Mouse (Mus musculus) E14TG2a.4 (cell line): Measurements from ENCODE around the gene Sstr2.
A peak's percentile ranks its signal among the peaks of the same experiment; 100 is the strongest.

Experiments
- H3K27me3 ChIP-seq: 2 replicates; pipeline ENCODE4 v1.6.1; 2014; ENCODE audit warnings: low read length, control low read depth; ENCODE audit not compliant: insufficient read depth
- H3K36me3 ChIP-seq: 2 replicates; pipeline ENCODE4 v1.6.1; 2014; ENCODE audit warnings: low read length, control low read depth; ENCODE audit not compliant: insufficient read depth
- H3K4me1 ChIP-seq: replicated peaks from 2 replicates; pipeline ENCODE4 v1.6.1; 2014; ENCODE audit warnings: low read depth, low read length, control low read depth
- H3K4me3 ChIP-seq: replicated peaks from 2 replicates; pipeline ENCODE4 v1.5.1; 2014; ENCODE audit warnings: mild to moderate bottlenecking, low read length
- H3K9me3 ChIP-seq: 2 replicates; pipeline ENCODE4 v1.6.1; 2014; ENCODE audit warnings: low read length, control low read depth
- CTCF ChIP-seq: conservative IDR thresholded peaks from 2 replicates; pipeline ENCODE4 v1.5.1; 2014; ENCODE audit warnings: low read length
- NANOG ChIP-seq: IDR thresholded peaks from 2 replicates; pipeline ENCODE4 v1.6.1; 2014; ENCODE audit warnings: borderline replicate concordance, low read length, mixed read lengths
- POU5F1 ChIP-seq: IDR thresholded peaks from 2 replicates; pipeline ENCODE4 v1.6.1; 2014; ENCODE audit warnings: low read length, borderline replicate concordance

Gene Sstr2

DNA sequence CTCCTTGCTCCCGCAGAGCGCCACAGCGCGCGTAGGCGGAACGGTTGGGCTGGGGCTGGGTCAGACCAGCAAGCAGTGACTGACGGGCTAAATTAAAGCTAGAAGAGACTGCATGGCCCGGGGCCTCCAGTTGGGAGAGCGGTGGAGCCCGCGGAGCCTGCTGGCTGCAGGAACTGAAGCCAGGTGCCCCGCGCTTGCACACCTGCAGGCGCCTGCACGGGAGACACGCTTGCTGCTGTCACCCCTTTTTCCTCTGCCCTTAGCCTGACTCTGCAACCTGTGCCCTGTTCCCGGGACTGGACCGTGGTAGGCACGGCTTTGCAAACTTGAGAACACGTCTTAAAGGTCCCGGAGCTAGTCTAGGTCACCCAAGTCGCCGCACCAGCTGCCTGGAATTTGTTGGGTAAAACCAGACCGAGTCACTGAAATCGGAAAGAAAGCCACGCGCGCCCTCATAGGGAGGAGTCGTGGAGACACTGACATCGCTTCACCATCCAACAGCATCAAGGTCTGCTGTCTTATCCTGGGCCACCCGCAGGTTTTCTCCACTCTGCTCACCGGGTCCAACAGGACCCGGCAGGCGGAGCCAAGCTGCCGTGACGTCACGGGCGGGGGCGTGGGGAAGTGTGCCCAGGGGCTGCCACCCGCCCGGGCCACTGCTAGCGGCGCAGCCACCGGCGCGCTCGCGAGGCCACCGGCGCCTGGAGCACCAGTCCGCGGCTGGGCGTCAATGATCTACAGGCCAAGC lies at the start of gene Sstr2:
TSS of gene Sstr2 (plus strand) at position 671 of the 748 bp plus-strand sequence.
- TF ChIP-seq POU5F1, result no peak
- no peak for TF ChIP-seq NANOG
- Histone ChIP-seq H3K4me3 (peak within 1 kb of the TSS; percentile 81), H3K4me1 (peaks cover 52% of the 10 kb centered on the region), H3K27me3 (peaks cover 68% of the 10 kb centered on the region), H3K36me3 (no peaks in the 10 kb centered on the region), H3K9me3 (peaks cover 11% of the 10 kb centered on the region)

- no peaks in the 10 kb centered on the region for H3K9me3 ChIP-seq
- no peaks in the 10 kb centered on the region for H3K27me3 ChIP-seq
- no peaks in the 10 kb centered on the region for H3K36me3 ChIP-seq
- TF ChIP-seq POU5F1, result no peak
- no peak for TF ChIP-seq CTCF
- no peak for TF ChIP-seq NANOG
- H3K4me1 ChIP-seq, result peaks cover 29% of the 10 kb centered on the region
- no peak overlapping the region for H3K4me3 ChIP-seq
Observed at GRCm38 (mm10) chr11:113571616-113572015, 47.5 kb upstream of the Sstr2 start.

- Histone ChIP-seq H3K9me3 (no peaks in the 10 kb centered on the region), H3K27me3 (no peaks in the 10 kb centered on the region), H3K4me1 (peaks cover 29% of the 10 kb centered on the region), H3K4me3 (no peak overlapping the region), H3K36me3 (no peaks in the 10 kb centered on the region)
- no peak for TF ChIP-seq CTCF
- no peak for TF ChIP-seq NANOG
- no peak for TF ChIP-seq POU5F1
Observed at GRCm38 (mm10) chr11:113572641-113573040, 46.5 kb upstream of the Sstr2 start.

DNA sequence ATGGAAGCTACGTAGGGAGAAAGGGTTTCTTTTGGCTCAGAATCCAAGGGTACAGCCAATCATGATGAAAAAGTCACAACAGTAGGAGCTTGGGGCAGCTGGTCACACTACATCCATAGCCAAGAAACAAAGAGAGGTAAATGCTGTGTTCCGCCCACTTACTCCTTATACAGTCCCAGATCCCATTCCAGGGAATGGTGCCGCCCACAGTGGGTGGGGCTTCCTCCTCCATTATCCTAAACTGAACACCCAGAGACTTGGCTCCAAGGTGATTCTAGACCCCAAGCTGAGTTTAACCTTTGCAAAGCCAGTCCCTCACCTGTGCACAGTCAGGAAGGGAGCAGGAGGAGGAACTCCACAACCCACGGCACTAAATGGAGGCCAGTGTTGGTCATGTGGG lies 41.9 kb upstream of the Sstr2 start:
- Histone ChIP-seq H3K4me3 (peak overlapping the region; percentile 48), H3K4me1 (peaks cover 16% of the 10 kb centered on the region), H3K36me3 (no peaks in the 10 kb centered on the region), H3K9me3 (no peaks in the 10 kb centered on the region), H3K27me3 (no peaks in the 10 kb centered on the region)
- TF ChIP-seq NANOG (no peak), POU5F1 (no peak)

GRCm38 (mm10) chr11:113583879-113584661 lies 35.1 kb upstream of the Sstr2 start:
- no peaks in the 10 kb centered on the region for H3K36me3 ChIP-seq
- no peaks in the 10 kb centered on the region for H3K9me3 ChIP-seq
- no peak for TF ChIP-seq NANOG
- TF ChIP-seq CTCF, result no peak
- no peak for TF ChIP-seq POU5F1
- H3K4me1 ChIP-seq, result peaks cover 52% of the 10 kb centered on the region
- no peaks in the 10 kb centered on the region for H3K27me3 ChIP-seq
- no peak overlapping the region for H3K4me3 ChIP-seq

GRCm38 (mm10) chr11:113586423-113586822 lies 32.7 kb upstream of the Sstr2 start:
- H3K9me3 ChIP-seq, result no peaks in the 10 kb centered on the region
- peaks cover 56% of the 10 kb centered on the region for H3K4me1 ChIP-seq
- H3K36me3 ChIP-seq, result no peaks in the 10 kb centered on the region
- H3K27me3 ChIP-seq, result no peaks in the 10 kb centered on the region
- no peak for TF ChIP-seq CTCF
- TF ChIP-seq NANOG, result no peak
- no peak for TF ChIP-seq POU5F1
- no peak overlapping the region for H3K4me3 ChIP-seq

DNA sequence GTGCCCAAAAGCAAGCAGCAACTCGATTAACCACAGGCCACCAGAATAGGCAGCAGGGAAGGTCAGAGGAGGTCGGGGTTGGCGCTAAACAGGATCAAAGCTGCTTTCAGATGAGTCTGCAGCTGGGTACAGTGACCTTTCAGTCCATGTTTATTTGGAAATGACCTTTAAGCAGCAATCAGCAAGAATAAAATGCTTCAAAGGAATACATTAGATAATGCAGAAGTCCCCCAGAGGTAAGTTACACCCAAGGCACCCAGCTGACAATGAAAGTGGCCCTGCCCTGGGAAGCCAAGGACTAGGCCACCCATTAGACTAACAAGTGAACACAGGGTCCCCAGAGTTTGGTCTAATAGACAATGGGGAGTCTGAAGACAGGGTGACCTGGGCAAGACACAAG lies 30.2 kb upstream of the Sstr2 start:
- no peaks in the 10 kb centered on the region for H3K27me3 ChIP-seq
- TF ChIP-seq NANOG, result no peak
- no peak for TF ChIP-seq CTCF
- no peak for TF ChIP-seq POU5F1
- H3K9me3 ChIP-seq, result no peaks in the 10 kb centered on the region
- no peaks in the 10 kb centered on the region for H3K36me3 ChIP-seq
- no peak overlapping the region for H3K4me3 ChIP-seq
- peaks cover 54% of the 10 kb centered on the region for H3K4me1 ChIP-seq

DNA sequence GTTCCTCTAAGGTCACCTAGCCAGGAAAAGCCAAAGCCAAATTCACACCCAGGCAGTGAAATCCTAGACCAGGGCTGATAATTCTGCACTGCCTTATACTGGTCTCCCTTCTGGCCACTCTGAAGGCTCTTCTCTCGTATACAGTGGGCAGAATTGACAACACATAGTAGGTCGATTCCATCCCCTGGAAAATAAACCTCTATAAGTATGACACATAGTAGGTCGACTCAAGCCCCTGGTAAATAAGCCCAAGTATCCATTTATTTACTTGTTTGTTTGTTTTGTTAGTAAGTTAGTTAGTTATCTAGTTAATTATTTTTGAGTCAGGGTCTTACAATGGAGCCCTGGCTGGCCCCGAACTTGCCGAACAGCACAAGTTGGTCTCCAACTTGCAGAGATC lies 24.0 kb upstream of the Sstr2 start:
- no peak for TF ChIP-seq NANOG
- TF ChIP-seq POU5F1, result no peak
- no peak for TF ChIP-seq CTCF
- peaks cover 6% of the 10 kb centered on the region for H3K4me1 ChIP-seq
- H3K9me3 ChIP-seq, result no peaks in the 10 kb centered on the region
- no peak overlapping the region for H3K4me3 ChIP-seq
- no peaks in the 10 kb centered on the region for H3K27me3 ChIP-seq
- no peaks in the 10 kb centered on the region for H3K36me3 ChIP-seq
